Mouse (Mus musculus) CD4-positive, CD25-positive, alpha-beta regulatory T cell (primary cell): Measurements from ENCODE around the gene Trio. TPM values are rescaled to one million over a fixed set of nuclear protein-coding genes. Genes with fewer than 3 reads are reported as not detected.

Experiments used
- polyA plus RNA-seq: library from polyadenylated mRNA; unstranded; fragments of 100-300 nt; shearing (Covaris generic); gene quantifications from one replicate; pipeline ENCODE4 v1.2.1, GENCODE M21; 2017

Gene Trio
- polyA plus RNA-seq = 8.4 TPM

GRCm38 (mm10) chr15:28025447-28026166, at the start of gene Trio:
Gene Trio (minus strand): TSS chr15:28025848.

GRCm38 (mm10) chr15:27681419-27682187, 344.0 kb downstream of the Trio start, which contains the start of gene Otulinl:
Gene Otulinl (minus strand): TSS chr15:27681579.

Other genes starting within 250 kb of the Trio start
- gene Dnah5, start 177.9 kb upstream of the Trio start, polyA plus RNA-seq = 0.02 TPM